Mouse (Mus musculus) layer of hippocampus, adult 9-10 months (tissue): Measurements from ENCODE around the gene Frem1.

Experiments
- DNase-seq: peaks from one replicate; pipeline ENCODE4 v3.0.0; 2022; ENCODE audit warnings: low spot score

Gene Frem1

DNA sequence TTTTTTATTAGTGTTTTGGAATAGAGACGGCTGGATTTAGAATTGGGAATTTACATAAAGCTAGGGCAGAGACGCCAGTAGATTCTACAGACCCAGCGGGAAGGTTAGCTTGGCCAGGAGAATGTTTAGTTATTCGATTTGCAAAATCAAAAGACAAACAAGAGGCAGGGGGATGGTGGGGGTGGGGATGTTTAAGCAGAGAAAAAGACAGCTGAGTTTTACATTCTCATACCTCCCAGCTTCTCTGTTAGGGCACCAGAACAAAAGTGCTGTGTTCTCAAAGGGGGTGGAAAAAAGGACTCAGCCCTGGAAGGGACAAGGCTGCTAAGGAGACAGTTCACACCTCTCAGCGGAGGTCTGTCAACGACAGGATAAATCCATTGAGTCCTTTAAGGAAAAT lies 180.0 kb downstream of the Frem1 start:
- no peak for DNase-seq

DNA sequence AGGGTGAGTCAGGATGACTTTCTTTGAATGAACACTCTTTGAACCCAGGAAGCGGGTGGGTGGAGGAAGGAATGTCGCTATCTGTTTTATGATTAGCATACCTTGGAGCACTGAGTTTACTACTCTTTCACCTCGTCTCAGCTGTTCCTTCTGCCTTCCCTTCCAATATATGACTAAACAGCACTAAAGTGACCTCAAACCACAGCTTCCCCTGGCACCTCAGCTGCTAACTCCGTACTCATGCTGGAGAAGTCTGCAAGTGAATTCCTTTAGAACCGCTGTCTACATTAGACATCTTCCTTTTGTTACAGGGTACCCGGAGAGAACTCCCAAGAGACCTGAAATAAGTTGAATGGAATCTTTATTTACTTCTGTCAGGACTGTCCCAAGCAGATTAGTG lies 181.2 kb downstream of the Frem1 start:
- no peak for DNase-seq

- no peak for DNase-seq
Measured at GRCm38 (mm10) chr4:82867731-82868445, 184.3 kb downstream of the Frem1 start.

- DNase-seq, result no peak
Measured at GRCm38 (mm10) chr4:82867111-82867510, 185.0 kb downstream of the Frem1 start.

DNA sequence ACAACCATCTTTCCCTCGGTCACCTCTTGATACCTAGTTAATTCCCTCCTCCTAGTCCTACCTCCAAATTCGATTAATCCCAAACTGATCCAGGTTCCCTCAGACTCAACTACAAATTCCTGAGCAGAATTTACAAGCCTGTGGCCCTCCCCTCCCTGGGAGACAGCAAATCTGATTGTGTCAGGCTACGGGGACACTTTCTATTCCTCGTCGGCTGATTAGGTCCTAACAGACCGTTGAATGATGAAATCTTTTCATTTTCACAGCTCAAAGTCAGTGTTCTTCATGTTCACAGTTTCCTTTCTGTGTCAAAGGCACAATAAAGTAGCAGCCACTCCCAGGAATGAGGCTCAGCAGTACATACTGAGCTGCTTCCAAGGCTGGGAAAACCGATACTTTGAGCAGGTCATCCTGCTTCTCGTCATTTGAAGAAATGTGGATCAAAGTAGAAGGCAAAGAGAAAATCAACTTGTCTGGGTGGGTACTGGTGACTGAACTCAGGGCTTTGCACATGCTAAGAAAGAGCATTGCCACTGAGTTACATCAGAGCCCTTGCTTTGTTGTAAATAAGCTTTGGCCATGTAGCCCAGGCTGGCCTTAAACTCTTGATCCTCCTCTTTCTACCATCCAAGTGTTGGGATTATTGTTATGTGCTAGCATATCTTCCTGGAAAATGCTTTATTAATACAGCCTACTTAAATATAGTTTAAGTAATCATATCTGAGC lies 187.0 kb downstream of the Frem1 start:
- no peak for DNase-seq

DNA sequence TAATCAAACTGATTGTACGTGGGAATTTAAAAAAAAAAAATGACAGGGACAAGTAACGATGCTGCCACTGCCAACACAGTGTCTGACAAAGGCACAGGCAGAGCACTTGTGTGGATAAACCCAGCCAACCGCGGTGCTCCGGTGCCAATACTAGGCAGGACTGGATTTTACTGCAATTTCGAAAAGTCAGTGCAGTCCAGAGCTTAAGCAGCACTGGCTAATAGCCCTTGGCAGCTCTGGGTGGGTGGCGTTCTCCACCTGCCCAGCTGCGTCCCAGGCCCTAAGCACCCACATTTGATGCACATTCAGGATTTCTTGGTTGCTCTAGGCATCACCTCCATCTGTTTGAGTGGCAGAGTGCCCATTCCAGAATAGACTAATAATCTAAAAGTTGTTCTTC lies 188.8 kb downstream of the Frem1 start:
- no peak for DNase-seq

- no peak for DNase-seq
Measured at GRCm38 (mm10) chr4:82861451-82861850, 190.7 kb downstream of the Frem1 start.

GRCm38 (mm10) chr4:82860566-82860965 lies 191.6 kb downstream of the Frem1 start:
- no peak for DNase-seq

GRCm38 (mm10) chr4:82859131-82860125 lies 192.7 kb downstream of the Frem1 start, which contains the start of gene Zdhhc21:
Gene Zdhhc21 (minus strand): TSS chr4:82859958.
- no peak for DNase-seq

GRCm38 (mm10) chr4:82858431-82859010 lies 193.6 kb downstream of the Frem1 start:
- no peak for DNase-seq

GRCm38 (mm10) chr4:82856986-82857385 lies 195.2 kb downstream of the Frem1 start:
- DNase-seq, result no peak

GRCm38 (mm10) chr4:82853809-82854208 lies 198.3 kb downstream of the Frem1 start:
- no peak for DNase-seq

GRCm38 (mm10) chr4:82848552-82849234 lies 203.4 kb downstream of the Frem1 start:
- no peak for DNase-seq
